Mouse (Mus musculus) adrenal gland, postnatal 25 days (tissue): ENCODE results near the gene Grpr. TPM values are rescaled to one million over a fixed set of nuclear protein-coding genes. Genes with fewer than 3 reads are reported as not detected.

Source experiments
- DNase-seq: peaks from one replicate; pipeline ENCODE4 v3.0.0; 2021; ENCODE audit warnings: mixed read lengths
- long read RNA-seq: library from polyadenylated mRNA; stranded (forward); transcript quantifications from one replicate; pipeline ENCODE4 v2.0.0, GENCODE M21; 2021
- total RNA-seq: library from RNA; stranded (reverse); gene quantifications from 2 replicates; pipeline ENCODE4 v1.2.3, GENCODE M21; 2021

Grpr gene
- total RNA-seq, result 5.9 and 6.1 TPM in 2 replicates
- long read RNA-seq, partial matches to known transcripts, result 0 of 1 reads
- long read RNA-seq, other reads (novel, unspliced or antisense), result 0 of 1 reads

GRCm38 (mm10) chrX:163549666-163550065 lies at the start of gene Grpr:
TSS of gene Grpr (minus strand) at chrX:163549677.
- DNase-seq, result peak; percentile 51

- DNase-seq, result no peak
Observed at GRCm38 (mm10) chrX:163560521-163560920, 11.0 kb upstream of the Grpr start.

- DNase-seq, result no peak
Observed at GRCm38 (mm10) chrX:163547042-163547441, 2.4 kb downstream of the Grpr start.

- no peak for DNase-seq
Observed at GRCm38 (mm10) chrX:163532836-163533235, 16.6 kb downstream of the Grpr start.

DNA sequence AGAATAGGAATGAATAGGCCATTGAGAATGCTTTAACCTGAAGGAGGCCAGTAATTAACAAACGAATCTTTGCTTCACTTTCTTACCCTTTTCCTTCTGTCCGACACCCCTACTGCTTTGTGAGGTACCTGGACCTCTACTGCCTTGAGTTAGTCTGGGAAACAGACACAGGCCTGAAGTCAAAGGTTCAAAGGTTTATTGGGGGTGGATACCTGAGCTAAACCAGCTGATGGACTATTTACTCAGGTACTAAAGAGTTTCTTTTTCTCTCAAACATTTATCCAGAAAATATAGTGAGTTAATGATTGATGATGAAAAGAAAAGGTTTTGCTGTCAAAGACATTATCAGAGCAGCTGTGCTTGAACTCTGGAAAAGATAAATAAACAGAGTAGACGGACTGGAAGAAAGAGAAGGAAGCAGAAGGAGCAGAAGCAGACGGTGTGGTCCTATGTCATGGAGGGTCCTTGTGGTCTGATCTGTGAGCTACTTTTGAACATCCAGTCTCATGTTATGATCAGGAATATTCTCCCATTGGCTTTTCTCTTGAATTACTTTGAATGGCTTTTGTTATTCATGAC lies 30.4 kb downstream of the Grpr start:
- DNase-seq, result no peak

- no peak for DNase-seq
Observed at GRCm38 (mm10) chrX:163511766-163512165, 37.7 kb downstream of the Grpr start.

DNA sequence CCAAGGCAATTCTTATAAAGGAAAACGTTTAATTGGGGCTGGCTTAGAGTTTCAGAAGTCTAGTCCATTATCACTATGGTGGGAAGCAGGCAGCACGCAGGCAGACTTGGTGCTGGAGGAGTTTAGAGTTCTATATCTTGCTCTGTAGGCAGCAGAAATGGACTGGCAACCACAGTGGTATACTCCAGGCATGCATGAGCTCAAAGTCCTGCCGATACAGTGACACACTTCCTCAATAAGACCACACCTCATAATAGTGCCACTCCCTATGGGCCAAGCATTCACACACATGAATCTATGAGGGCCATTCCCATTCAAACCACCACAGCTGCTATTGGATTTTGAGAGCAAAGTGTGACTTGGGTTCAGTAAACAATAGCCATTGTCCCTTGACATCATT lies 47.4 kb downstream of the Grpr start:
- DNase-seq, result no peak

Other genes with a start within 250 kb of the Grpr start
- gene Rnf138rt1, start 211.7 kb upstream of the Grpr start, total RNA-seq, result 0.79 and 1.3 TPM in 2 replicates